Mouse (Mus musculus): ENCODE results near the gene Olfr834.

The Olfr834 gene

DNA sequence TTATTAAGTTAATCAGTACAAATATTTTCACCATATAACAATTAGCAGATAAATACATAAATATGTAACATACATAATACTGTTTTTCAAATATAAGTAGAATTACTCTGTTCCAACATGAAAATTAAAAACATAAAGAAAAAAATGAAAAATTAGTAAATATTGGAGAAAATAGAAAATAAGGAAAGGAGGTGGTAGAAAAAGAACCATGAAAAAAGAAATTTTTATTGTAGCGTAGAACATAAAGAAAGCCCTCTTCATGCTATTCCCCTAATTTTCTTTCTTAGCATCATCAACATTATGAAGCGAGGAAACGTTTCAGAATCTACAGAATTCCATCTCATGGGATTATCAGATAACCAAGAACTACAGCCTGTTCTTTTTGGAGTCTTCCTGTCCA, at the start of gene Olfr834:
Gene Olfr834, plus strand, starts transcription at position 301 of the 400 bp plus-strand sequence.
- in situ Hi-C loops (cut with MboI; ENCODE audit: low sequenced_read_pairs), result no loop called here

DNA sequence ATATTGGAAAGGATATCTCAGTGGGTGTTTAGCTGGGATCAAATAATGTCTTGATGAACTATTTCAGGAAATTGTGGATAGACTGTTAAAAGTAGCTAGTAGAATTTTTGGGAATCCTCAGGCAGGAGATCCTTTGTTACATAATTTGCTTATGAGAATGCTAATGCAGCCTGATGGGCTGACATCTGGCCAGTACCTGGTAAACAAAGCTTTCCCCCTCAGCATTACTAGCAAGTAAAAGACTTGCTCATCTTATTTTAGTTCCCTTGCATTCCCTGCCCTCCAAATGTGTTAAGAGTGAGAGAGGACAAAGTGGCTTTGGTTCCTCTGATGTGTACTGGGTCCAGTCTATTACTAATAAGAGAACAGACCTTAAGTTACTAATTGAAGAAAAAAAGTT, 25.8 kb upstream of the Olfr834 start:
- in situ Hi-C loops (cut with MboI; ENCODE audit: low sequenced_read_pairs), result no loop called here

DNA sequence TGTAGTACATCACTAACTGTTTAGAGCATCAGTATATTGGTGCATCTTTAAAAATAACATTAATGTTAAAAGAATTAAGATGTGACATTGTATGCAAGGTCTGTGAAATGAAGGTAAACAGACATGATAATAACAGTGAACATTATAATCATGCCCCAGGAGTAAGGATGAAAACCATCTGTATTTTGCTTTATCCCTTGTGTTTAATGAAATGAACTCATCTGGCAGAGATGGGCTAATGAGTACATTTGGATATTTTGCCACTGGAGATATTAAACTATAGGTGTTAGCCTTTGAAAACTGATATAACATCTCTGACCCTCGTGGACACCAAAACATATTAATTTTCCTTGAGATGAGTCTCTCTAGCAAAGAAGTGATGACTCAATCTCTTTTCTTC, 44.6 kb downstream of the Olfr834 start, which contains the start of gene Olfr835:
Gene Olfr835, plus strand, starts transcription at position 301 of the 400 bp plus-strand sequence.
- in situ Hi-C loops (cut with MboI; ENCODE audit: low sequenced_read_pairs), result no loop called here
